Mouse (Mus musculus) CH12F3 (cell line): ENCODE measurements at regions not wholly inside any gene's neighbourhood (a gene's known extent, or its start where the extent isn't known, plus 50 kb on each side); places are given as distances from the start of the nearest gene placed in this dataset.

Source experiments
- in situ Hi-C: fragments of 300-500 bp; cut with MboI; formaldehyde crosslinking; loops from 2 replicates; pipeline ENCODE4 v1.14.3; 2020; ENCODE audit warnings: low sequenced_read_pairs

DNA sequence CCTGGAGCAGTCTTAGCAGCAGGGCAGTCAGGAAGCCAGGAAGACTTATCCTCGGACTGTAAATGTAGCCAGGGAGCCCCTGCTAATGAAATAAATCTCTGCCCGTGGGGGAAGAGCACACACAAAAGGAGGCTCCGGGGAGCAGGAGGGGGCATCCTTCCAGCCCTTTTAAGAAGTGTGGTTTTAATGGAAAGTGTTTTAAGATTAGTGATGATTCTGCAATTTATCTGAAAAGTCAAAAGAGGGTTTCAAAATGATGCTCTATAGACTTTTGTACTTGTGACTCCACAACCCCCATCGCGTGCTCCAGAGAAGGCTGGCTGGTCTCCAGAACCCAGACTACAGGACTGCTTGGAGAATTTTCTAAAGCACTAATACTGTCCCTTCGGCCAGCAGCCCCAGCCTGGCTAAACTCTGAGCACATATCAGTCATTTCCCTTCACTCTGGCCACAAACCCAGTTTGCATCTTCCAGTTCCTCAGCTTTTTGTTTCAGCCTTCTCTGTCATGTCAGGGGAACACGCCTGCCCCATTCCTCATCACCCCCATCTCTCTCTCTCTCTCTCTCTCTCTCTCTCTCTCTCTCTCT lies 202.0 kb upstream of the Spdye4c start:
- in situ Hi-C loops = no loop called here

DNA sequence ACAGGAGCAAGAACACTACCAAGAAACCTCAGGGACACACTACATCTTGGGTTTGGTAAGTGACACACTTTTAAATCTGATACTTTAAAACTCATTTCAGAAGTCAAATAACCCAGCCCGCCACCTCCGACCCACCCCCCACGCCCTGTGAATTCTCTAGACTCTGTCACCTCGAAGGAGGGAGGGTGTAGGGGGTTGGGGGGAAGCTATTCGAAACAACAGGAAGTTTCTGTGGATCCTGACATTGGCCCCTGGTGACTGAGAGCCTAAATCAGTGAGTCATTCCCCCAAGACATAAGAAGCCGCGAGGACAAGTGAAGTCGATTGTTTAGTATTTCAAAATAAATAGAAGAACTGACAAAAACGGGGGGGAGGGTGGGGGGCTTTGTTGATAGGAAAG lies 198.7 kb upstream of the Spdye4c start:
- in situ Hi-C loops = loop anchor here (10.0 kb wide), 1 partner anchor 188 kb away; no protein-coding TSS in a partner anchor

DNA sequence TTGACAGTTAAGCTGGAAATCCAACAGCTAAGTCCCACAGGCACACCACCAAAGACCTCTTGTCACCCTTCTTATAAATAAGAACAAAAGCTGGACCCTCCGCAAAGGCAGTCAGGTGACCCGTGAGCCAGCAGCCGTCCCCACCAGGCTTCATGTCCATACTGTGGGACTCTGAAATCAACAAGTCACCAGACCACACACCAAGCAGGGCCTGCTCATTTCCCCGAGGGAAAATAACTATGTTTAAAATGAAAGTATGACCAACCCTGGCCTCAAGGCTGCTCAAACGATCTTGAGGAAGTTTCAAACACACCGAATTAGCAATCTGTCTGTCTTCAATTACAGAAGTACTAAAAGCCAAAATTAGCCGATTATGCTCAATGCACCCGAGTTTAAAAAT lies 197.6 kb upstream of the Spdye4c start:
- in situ Hi-C loops = loop anchor here (10.0 kb wide), 1 partner anchor 189 kb away; no protein-coding TSS in a partner anchor

GRCm38 (mm10) chr2:128393921-128394320 lies 197.1 kb upstream of the Spdye4c start:
- in situ Hi-C loops = loop anchor here (10.0 kb wide), 1 partner anchor 189 kb away; no protein-coding TSS in a partner anchor

DNA sequence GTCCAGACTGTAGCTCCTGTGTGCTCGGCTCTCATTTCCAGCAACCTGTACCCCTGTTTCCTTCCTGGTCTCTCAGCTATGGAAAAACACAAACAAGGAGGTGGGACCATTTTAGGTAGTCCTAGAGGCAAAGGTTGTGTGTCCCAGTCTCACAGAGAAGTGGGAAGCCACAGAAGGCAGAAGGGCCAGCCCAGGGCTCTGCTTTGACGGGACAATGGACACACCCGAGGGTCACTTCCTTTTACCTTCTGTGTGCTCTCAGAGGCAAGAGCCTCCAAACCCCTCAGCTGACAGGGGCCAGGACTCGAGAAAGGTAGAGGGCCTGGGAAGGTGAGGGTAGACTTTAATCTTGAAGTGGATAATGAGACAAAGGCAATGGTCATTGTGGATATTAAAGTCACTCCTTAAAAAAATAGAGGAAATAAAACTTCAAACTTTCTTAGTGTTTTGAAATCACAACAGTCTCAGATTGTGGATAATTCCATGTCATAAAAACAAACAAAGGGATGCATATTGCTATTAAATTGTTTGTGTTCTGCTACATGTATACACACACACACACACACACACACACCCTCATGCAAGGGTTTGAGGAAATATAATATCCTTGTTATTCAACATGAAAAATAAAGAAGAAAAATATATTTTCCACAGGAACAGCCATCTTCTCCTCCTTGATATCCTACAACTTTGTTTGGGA lies 195.6 kb upstream of the Spdye4c start:
- in situ Hi-C loops = loop anchor here (10.0 kb wide), 1 partner anchor 191 kb away; no protein-coding TSS in a partner anchor

DNA sequence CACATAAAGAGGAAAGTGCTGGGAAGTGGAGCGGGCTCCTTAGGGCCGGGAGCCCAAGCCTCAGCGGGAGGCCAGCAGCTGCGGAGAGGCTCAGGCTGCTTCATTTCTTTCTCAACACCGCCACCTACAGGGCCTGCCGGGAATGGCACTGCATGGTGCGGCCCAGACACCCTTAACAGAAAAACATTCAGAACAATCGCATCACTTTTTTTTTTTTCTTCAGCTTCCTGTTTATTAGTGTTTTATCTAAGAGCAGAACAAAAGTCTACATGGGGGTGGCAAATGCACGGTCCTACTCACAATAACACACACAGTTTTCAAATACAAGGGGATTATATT lies 195.0 kb upstream of the Spdye4c start:
- in situ Hi-C loops = loop anchor here (10.0 kb wide), 1 partner anchor 191 kb away; no protein-coding TSS in a partner anchor

DNA sequence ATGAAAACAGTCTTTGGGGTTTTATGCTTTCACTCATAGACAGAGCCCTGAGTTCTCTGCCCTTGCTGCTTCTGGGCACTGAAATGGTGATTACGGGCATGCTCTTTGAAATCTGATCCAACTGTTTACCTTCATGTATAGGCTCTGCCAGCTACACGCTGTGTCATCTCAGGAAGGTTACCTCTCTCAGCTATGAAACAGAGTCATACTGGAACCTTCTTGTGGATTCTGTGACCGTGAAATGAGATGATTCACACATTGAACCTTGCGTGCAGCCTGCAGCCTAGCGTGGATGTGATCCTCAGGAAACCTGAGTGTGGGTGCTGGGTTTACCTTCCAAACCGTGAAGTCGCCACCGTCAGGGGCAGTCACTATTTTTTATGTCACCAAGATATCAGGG lies 189.7 kb upstream of the Spdye4c start:
- in situ Hi-C loops = loop anchor here (10.0 kb wide), 1 partner anchor 517 kb away; no protein-coding TSS in a partner anchor

- in situ Hi-C loops = loop anchor here (10.0 kb wide), 1 partner anchor 519 kb away; no protein-coding TSS in a partner anchor
Measured at GRCm38 (mm10) chr2:128403143-128403935, 187.7 kb upstream of the Spdye4c start.

- in situ Hi-C loops = loop anchor here (10.0 kb wide), 1 partner anchor 520 kb away; no protein-coding TSS in a partner anchor
Measured at GRCm38 (mm10) chr2:128404405-128404804, 186.6 kb upstream of the Spdye4c start.

GRCm38 (mm10) chr2:128407076-128407475 lies 183.9 kb upstream of the Spdye4c start:
- in situ Hi-C loops = loop anchor here (10.0 kb wide), 1 partner anchor 522 kb away; no protein-coding TSS in a partner anchor

DNA sequence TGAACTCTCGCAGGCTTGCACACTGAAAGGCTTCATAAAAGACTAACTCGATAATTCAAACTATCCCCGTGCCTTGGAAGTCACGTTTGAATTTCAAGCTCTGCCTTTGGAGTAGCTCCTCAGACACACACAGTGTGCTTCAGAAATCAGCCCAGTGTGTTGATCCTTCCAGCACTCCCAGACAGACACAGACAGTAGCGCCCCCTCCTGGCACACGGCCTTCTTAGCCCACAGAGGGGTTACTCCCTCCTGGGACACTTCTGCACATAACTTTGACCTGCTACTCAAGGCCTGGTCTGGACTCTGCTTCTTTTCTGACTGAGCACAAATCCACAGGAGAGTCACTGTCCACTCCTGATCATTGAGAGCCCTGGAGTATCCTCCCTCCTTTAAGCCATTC lies 182.3 kb upstream of the Spdye4c start:
- in situ Hi-C loops = loop anchor here (10.0 kb wide), 1 partner anchor 524 kb away; no protein-coding TSS in a partner anchor

GRCm38 (mm10) chr2:128412352-128412751 lies 178.7 kb upstream of the Spdye4c start:
- in situ Hi-C loops = loop anchor here (10.0 kb wide), 1 partner anchor 142 kb away; no protein-coding TSS in a partner anchor

DNA sequence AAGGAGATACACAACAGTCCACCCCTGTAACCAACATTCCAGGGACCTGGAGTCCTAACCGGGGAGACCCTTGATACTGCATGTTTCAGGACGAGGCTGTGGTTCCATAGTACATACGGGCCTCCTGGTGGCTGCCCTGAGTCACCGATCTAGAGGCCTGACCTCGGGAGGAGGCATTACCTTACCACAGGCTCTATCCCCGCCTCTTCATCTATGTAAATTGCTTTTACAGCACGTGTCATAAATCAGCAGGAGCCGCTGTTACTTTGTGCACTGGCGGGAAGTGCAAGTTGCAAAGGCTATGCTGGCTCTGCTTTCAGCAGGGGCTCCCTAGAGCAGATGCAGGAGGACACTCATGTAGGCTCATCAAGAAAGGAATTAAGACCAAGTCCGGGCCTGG lies 178.0 kb upstream of the Spdye4c start:
- in situ Hi-C loops = loop anchor here (10.0 kb wide), 1 partner anchor 142 kb away; no protein-coding TSS in a partner anchor

DNA sequence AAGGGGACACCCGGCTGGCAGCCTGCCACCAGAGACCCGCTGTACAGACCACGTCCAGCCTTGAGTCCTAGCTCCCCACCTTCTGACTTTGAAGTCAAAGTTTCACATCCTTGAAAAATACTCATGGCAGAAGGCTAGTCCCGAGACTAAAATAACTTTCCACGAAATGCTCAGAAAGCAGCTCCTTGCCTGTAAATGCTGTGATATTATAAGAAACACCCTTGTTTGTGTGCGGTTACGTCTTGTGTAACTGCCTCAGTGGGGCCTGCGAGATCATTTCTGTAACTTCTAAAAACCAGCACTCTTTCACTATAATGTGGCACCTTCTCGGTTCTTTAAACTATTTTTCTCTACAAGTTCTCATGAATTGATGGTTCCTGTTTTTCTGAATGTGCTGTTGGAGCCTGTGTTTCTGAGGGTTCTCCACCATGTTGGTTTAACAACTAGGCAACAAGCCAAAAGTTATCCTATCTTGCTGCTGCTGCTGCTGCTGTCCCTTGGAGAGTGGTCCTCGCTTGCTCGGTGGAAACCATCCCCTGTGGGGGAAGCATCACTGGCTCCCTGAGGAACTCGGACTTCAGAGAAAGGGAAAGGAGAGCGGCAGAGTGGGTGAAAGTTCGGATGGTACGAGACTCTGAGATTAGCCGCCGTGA lies 176.3 kb upstream of the Spdye4c start:
- in situ Hi-C loops = loop anchor here (10.0 kb wide), 1 partner anchor 140 kb away; no protein-coding TSS in a partner anchor

- in situ Hi-C loops = loop anchor here (10.0 kb wide), 1 partner anchor 138 kb away; no protein-coding TSS in a partner anchor
Measured at GRCm38 (mm10) chr2:128416416-128416815, 174.6 kb upstream of the Spdye4c start.

DNA sequence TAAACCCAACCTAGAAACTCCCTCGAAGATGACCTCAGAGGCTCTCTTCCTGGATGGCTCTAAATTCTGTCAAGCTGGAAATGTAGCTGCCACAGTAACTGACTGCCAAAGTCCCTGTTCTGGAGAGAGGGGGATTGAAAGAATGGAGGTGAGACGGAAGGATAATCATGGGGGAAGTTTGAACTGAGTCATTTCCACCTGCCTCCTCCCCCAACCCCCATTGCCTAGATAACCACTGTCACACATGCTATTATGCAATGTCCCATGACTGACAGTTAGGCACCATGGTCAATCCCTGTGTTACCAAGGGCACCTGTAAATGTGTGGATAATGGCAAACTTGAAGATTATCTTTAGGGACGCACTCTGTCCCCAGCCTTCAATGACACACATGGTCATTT lies 172.0 kb upstream of the Spdye4c start:
- in situ Hi-C loops = loop anchor here (10.0 kb wide), 1 partner anchor 136 kb away; no protein-coding TSS in a partner anchor

DNA sequence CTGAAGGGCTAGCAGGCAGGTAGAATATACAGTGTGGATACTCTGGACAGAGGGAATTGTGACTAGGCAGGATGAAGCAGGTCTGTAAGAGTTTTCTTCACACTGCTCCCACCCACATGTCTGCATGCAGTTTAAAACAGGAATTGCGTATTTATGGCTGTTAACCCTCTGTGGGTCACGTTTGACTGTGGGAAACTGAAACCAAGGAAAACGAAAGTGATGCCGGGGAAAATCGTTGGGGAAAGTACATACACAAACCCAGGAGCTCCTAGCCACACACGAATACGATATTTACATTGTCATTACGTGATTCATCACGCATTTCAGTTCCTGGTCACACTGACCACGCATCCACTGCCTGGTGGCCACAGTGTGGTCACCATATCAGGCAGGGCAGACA lies 170.6 kb upstream of the Spdye4c start:
- in situ Hi-C loops = no loop called here

GRCm38 (mm10) chr2:128422677-128423076 lies 168.3 kb upstream of the Spdye4c start:
- in situ Hi-C loops = no loop called here

- in situ Hi-C loops = no loop called here
Measured at GRCm38 (mm10) chr2:128424236-128424635, 166.8 kb upstream of the Spdye4c start.

GRCm38 (mm10) chr2:128427181-128427880 lies 163.7 kb upstream of the Spdye4c start:
- in situ Hi-C loops = no loop called here
